Mouse (Mus musculus) right cerebral cortex, postnatal 25 days (tissue): ENCODE results near the gene Ang5.
"Not testable (repeated sequence)": the region's sequence is repeated elsewhere in the genome, so short reads cannot be mapped to it uniquely, and the experiment has no call there.

Experiments used
- DNase-seq: peaks from one replicate; pipeline ENCODE4 v3.0.0; 2022

The Ang5 gene

DNA sequence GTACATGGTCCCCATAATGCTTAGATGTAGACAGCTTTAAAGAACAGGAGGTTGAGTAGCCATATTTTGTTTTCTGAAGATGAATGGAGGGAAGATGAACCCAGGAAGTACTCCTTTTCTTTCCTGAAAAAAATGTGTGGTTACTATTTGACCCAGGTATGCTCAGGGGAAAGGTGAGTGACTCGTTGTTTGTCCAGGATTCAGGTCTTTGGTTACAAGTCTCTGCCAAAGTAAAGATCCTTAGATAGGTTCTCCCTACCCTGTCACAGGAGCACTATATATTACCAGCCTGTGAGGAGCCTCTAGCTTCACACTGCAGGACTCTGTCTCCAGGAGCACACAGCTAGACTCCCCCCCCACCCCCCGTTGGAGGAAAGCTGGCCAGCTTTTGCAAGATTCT is at the start of gene Ang5:
Gene Ang5 (plus strand): TSS at position 301 of the 400 bp plus-strand sequence.
- not testable (repeated sequence) for DNase-seq

DNA sequence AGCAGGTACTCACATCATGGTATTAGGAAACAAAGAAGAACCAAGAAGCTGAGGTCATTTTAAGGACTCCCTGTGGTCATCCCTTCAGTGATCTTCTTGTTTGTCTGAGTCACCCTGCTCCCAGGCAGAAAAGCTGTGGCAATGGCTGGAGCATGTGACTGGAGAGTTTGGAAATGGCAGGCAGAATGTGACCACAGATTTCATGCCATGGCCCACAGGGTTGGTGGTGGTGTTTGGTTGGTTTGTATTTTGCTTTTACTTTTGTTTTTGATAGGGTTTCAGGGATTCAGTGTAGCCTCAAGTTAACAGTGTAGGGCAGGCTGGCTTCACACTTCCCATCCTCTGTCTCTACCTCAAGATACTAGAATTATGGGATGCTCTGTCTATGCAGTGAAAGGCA is 38.7 kb upstream of the Ang5 start:
- DNase-seq, result not testable (repeated sequence)

DNA sequence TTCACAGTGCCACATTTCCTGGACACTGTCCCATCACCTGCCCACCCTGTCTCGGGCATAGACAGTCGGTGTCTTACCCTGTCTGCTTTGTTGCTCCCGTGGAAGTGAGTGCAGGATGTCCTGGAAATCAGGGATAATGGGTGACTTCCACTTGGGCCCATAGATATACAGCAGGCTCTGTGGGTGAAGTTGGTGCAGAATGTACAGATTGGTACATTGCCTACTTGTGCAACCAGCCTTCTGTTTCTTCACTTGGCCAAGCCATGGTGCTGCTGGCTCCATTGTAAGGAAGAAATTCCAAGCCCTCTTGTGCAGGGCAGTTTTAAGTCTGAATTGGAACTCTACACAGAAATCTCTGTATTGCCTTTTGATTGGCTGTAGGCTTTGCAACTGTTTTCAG is 33.4 kb upstream of the Ang5 start, which contains the start of gene Ear10:
Gene Ear10 (minus strand): TSS at position 101 of the 400 bp plus-strand sequence.
- not testable (repeated sequence) for DNase-seq

DNA sequence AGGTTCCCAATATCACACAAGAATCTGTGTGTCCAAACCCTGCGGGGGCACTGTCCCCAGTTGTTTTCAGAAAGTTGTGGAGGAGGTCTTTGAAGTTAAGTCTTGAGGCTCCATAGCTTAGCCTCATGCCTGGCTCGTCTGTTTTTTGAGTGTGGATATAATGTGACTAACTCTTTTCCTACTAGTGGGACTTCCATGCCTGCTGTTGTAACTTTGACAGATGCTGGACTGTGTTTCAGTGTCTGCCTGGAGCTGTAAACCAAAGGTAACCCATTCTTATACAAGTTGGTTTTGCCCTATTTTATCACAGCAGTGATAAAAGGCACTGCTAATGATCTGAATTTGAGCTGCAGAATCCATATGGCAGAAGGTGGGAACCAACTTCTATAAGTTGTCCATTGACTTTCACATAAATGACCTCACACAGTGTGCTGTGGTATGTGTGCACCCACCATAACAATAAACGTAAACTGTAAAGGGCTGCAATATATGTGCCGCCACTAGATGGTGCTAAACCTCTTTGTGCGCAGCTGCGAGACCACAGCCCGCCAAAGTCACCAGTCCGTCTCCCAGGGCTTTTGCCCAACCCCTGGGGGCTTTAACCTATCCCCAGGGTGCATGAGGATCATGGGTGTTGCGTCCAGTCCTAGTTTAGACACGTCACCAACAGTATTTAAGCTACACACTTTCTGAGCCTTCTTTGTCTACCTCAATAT is 32.0 kb upstream of the Ang5 start, which contains the start of gene Gm8113:
Gene Gm8113 (plus strand): TSS at position 703 of the 716 bp plus-strand sequence.
- peak; percentile 34 for DNase-seq

DNA sequence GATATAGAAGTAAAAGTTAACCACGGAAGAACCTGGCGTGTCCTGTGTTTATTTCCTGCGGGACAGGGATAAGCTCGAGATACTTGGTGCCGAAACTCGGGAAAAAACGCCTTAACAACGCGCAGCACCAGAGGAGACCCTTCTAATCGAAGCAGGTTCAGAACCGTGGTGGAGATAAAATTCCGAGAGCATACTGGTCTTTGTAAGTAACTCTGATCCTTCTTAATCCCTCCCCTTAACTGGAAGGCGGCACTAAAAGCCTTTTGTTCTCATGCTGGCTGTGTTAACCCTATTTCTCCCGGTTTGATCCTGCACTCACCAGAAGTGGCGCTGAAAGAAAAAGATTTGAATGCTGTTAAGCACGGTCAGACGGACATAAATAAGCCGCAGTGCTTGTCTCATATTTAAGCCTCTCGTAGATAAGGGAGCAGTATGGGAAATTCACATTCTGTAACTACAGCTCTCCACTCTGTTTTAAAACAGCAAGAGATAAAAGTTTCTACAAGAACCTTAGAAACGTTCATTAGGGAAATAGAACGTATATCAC is 31.4 kb upstream of the Ang5 start:
- not testable (repeated sequence) for DNase-seq

DNA sequence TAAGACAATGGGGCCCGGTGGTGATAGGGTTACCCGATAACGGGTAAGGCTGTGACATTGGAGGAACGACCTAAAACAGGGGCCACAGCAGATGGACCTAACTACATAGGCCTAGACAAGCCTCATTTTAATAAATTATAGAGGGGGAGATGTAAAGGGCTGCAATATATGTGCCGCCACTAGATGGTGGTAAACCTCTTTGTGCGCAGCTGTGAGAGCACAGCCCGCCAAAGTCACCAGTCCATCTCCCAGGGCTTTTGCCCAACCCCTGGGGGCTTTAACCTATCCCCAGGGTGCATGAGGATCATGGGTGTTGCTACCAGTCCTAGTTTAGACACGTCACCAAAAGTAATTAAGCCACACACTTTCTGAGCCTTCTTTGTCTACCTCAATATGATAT is 23.9 kb upstream of the Ang5 start:
- peak; percentile 6 for DNase-seq

DNA sequence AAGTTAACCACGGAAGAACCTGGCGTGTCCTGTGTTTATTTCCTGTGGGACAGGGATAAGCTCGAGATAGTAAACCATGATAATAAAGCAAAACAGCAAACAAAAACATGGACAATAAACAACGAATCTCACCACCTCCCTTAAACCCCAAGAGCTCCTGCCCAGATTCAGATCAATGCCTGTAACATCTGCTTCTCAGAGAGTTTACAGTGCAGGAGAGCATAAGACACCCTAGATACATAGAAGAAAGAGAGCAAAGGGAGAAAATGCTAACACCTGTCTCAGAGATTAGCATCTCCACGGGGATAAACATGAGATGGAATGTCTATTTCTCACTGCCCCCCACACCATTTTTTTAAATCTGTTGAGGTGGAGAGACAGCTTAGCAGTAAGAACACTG is 23.5 kb upstream of the Ang5 start:
- not testable (repeated sequence) for DNase-seq

DNA sequence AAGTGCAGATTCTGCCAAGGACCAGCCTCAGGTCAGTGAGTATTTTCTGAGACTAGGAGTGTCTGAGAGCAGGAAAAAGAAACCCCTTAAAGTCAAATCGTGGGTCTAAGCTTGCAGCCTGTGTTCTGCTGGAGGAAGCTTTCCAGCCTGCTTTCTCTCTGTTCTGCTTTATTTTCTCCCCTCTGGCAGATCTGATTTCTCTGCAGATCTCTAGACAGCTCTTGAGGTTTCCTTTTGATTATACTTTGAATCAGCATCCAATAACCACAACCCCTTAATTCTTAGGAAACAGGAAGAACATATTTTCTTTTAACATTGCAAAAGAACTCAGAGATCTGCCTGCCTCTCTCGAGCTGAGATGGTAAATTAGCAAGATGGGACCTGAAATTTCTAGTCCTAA is 3.5 kb upstream of the Ang5 start:
- DNase-seq, result not testable (repeated sequence)

DNA sequence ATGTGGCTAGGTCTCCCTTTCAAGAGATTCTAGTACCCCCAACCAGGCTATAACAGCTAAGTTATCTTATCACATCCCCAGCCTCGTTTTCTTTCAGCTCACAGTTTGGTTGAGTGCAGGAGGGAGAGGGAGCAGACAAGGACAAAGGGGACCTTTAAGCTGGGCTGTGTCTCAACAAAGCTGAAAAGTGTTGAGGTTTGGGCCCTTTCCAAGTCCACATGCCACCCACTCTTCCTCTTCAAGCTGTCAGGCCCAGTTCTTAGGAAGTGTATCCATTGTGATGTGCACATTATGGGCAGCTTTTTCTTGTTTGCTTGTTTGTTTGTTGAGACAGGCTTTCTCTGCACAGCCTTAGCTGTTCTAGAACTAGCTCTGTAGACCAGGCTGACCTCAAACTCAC is 1.8 kb upstream of the Ang5 start:
- DNase-seq, result not testable (repeated sequence)

DNA sequence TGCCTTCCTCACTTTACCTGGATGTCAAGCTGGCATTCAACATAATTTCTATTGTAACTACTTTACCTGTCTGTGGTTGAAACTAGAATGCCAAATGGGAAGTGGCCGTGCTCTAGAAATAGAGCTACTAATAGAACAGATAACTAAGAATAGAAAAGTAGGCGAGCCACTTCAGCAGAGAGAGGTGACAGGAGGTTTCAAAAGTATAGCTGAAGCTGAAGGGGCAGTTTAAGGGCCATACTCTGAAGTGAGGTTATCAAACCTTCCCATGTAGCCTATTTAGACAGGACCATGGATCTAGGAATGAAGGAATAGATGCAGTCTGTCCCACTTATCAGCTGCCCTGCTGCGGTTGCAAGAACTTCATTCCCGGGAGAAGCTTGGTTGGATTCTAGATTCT is 26.6 kb downstream of the Ang5 start:
- no peak for DNase-seq

DNA sequence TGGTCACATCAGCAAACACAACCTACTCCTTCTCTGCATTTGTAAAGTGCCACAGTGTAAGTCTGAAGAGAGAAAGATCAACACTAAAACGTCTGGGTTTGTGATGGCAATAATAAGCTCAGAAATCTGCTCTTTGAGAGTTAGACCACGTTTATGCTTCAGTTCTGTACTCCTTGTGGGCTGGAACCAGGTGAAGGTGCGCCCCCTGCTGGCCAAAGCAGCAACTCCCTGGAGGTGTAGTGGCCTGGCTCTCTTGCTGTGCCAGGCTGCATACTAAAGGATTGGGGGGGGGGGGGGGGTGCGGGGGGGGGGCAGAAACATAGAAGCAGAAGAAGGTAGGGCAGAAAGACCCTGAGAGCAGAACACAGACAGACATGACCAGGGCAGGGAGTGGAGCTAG is 27.0 kb downstream of the Ang5 start:
- peak; percentile 34 for DNase-seq

DNA sequence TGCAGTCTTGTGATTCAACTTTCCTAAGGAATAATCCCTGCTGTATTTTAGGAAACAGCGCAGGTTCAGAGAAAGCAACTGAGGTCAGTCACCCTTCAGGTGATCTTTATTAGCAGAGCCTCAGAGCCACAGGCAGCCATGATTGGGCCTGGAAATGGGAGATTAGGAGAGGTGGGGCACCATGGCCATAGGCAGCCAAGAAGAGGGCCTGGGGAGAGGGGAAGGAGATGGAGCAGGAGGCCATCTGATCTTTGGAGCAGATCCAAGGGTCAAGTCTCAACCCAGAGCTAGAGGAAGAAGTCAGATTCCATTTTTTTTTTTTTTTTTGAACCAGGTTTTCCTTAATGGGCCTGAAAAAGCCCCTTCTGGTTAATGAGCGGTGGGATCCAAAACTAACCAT is 29.3 kb downstream of the Ang5 start:
- DNase-seq, result no peak

DNA sequence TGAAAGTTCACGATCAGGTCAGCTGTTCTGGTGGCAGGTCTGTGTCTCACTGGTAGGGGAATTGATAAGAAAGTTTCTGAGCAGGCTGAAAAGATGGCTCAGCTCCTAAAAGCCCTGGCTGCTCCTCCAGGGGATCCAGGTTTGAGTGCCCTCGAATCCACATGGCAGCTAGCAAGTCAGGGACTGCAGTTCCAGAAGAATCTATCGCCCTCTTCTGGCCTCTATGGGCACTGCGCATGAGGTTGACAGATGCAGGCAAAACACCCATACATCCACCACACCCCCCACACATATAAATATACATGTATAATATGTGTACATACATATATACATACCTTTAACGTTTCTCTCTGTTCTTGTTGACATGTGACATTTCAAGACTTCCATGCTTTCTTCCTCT is 30.5 kb downstream of the Ang5 start:
- DNase-seq, result peak; percentile 56

DNA sequence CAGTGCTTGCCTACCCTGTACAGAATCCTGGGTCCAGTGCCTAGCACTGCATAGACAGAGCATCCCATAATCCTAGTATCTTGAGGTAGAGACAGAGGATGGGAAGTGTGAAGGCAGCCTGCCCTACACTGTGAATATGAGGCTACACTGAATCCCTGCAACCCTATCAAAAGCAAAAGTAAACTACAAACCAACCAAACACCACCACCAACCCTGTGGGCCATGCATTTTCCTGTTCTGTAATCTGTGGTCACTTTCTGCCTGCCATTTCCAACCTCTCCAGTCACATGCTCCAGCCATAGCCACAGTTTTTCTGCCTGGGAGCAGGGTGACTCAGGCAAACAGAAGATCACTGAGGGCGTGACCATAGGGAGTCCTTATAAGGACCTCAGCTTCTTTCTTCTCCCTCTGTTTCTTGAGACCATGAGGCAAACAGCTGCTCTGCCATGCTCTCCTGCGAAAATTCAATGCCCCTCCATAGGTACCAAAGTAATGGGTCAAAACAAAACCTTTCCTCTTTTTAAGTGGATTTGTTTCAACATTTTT is 41.7 kb downstream of the Ang5 start:
- not testable (repeated sequence) for DNase-seq

DNA sequence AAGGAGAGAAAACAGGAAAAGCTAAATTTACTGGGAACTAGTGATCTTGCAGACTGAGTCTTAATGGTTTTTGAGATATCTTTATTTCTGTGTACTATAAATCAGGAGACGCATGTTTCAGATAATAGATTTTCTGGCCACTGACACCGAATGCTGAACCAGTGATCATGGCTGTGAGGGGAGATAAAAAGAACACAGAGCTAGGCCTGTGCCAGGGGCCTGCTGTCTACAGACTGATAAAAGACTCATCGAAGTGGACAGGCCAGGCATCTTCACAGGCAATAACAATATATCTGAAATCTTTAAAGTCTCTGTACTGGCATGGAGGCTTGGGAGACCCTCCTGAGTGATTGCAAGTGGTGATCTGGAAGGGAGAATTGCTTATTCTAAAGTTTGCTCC is 44.7 kb downstream of the Ang5 start:
- DNase-seq, result no peak

DNA sequence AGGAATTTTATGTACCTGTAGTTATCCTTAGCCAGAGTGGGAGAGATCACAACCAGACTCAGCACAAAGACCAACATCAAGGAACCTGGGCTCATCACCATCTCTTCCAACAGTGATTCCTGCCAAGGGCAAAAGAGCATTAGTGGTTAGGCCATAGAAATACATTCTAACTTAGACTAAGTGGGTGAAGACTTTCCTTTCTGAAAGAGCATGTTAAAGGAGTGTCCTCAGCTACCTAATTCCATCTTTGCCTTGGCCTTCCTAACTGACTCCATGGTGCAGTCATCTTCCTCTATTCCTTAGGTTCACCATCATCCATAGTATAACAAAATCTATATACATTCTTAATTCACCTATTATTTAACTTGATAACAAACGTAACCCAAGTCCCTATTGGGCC is 45.3 kb downstream of the Ang5 start, which contains the start of gene Ang6:
Gene Ang6 (minus strand): TSS at position 101 of the 400 bp plus-strand sequence.
- DNase-seq, result no peak

DNA sequence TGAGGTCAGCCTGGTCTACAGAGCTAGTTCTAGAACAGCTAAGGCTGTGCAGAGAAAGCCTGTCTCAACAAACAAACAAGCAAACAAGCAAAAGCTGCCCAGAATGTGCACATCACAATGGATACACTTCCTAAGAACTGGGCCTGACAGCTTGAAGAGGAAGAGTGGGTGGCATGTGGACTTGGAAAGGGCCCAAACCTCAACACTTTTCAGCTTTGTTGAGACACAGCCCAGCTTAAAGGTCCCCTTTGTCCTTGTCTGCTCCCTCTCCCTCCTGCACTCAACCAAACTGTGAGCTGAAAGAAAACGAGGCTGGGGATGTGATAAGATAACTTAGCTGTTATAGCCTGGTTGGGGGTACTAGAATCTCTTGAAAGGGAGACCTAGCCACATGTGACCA is 51.2 kb downstream of the Ang5 start:
- not testable (repeated sequence) for DNase-seq

DNA sequence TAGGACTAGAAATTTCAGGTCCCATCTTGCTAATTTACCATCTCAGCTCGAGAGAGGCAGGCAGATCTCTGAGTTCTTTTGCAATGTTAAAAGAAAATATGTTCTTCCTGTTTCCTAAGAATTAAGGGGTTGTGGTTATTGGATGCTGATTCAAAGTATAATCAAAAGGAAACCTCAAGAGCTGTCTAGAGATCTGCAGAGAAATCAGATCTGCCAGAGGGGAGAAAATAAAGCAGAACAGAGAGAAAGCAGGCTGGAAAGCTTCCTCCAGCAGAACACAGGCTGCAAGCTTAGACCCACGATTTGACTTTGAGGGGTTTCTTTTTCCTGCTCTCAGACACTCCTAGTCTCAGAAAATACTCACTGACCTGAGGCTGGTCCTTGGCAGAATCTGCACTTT is 52.8 kb downstream of the Ang5 start:
- not testable (repeated sequence) for DNase-seq
